Mouse (Mus musculus) C2C12 (cell line): ENCODE data around the gene Mocs1.

ENCODE experiments used
- CEBPB ChIP-seq: IDR thresholded peaks from one replicate; pipeline ENCODE4 v1.6.1; 2011; ENCODE audit warnings: low read depth, mild to moderate bottlenecking, control low read depth, moderate library complexity
- CTCF ChIP-seq: IDR thresholded peaks from one replicate; pipeline ENCODE4 v1.5.1; 2011; ENCODE audit not compliant: control insufficient read depth, insufficient read depth, insufficient read length
- FOSL1 ChIP-seq: IDR thresholded peaks from one replicate; pipeline ENCODE4 v1.8.0; 2011; ENCODE audit warnings: mild to moderate bottlenecking, low read length; ENCODE audit not compliant: poor library complexity, insufficient read depth, severe bottlenecking
- MAX ChIP-seq: IDR thresholded peaks from one replicate; pipeline ENCODE4 v1.6.1; 2011; ENCODE audit warnings: mild to moderate bottlenecking, control low read depth
- MYOD1 ChIP-seq: IDR thresholded peaks from one replicate; pipeline ENCODE4 v1.6.1; 2011; ENCODE audit warnings: low read depth; ENCODE audit not compliant: control insufficient read depth, insufficient read length
- MYOG ChIP-seq: IDR thresholded peaks from one replicate; pipeline ENCODE4 v1.6.1; 2011; ENCODE audit not compliant: control insufficient read depth, insufficient read length; ENCODE audit errors: extremely low read depth
- USF1 ChIP-seq: IDR thresholded peaks from one replicate; pipeline ENCODE4 v1.6.1; 2011; ENCODE audit warnings: low read depth, mild to moderate bottlenecking, control low read depth, moderate library complexity

GRCm38 (mm10) chr17:49481876-49482275 lies 53.7 kb downstream of the Mocs1 start:
- TF ChIP-seq MAX, result no peak
- no peak for TF ChIP-seq CTCF
- no peak for TF ChIP-seq USF1
- no peak for TF ChIP-seq CEBPB
- TF ChIP-seq MYOD1, result no peak
- no peak for TF ChIP-seq MYOG
- TF ChIP-seq FOSL1, result no peak
